Mouse (Mus musculus): ENCODE data around the gene Xpnpep2. TPM values are rescaled to one million over a fixed set of nuclear protein-coding genes. Genes with fewer than 3 reads are reported as not detected.

Gene Xpnpep2
- polyA plus RNA-seq, 1 experiment from 2014 or later = 0.58 TPM

GRCm38 (mm10) chrX:48129167-48129566, 20.6 kb downstream of the Xpnpep2 start:
- ATAC-seq (ENCODE audit: low FRiP score, low read depth) = no peak
- Histone ChIP-seq H3K27ac (replicated peaks) (no peak overlapping the region), H3K9ac (no peak overlapping the region), H3K36me3 (no peaks in the 10 kb centered on the region), H3K27me3 (no peaks in the 10 kb centered on the region), H3K4me2 (no peak overlapping the region), H3K4me3 (no peak overlapping the region), H3K4me1 (replicated peaks) (no peaks in the 10 kb centered on the region), H3K9me3 (no peaks in the 10 kb centered on the region)
- WGBS = 78% methylated on average over 1 of the region's 1 CpGs

- WGBS = 87% methylated on average over 4 of the region's 4 CpGs
- no peaks in the 10 kb centered on the region for H3K9me3 ChIP-seq
- no peaks in the 10 kb centered on the region for H3K27me3 ChIP-seq
- H3K4me3 ChIP-seq = no peak overlapping the region
- no peak overlapping the region for H3K4me2 ChIP-seq
- no peak for ATAC-seq (ENCODE audit: low FRiP score, low read depth)
- 0 out of 2 replicates have a peak, but pooled peaks cover 9% of the 10 kb centered on the region for H3K4me1 ChIP-seq (replicated peaks)
- H3K36me3 ChIP-seq = no peaks in the 10 kb centered on the region
- no peak overlapping the region for H3K9ac ChIP-seq
- no peak overlapping the region for H3K27ac ChIP-seq (replicated peaks)
Measured at GRCm38 (mm10) chrX:48136935-48137334, 28.4 kb downstream of the Xpnpep2 start.

DNA sequence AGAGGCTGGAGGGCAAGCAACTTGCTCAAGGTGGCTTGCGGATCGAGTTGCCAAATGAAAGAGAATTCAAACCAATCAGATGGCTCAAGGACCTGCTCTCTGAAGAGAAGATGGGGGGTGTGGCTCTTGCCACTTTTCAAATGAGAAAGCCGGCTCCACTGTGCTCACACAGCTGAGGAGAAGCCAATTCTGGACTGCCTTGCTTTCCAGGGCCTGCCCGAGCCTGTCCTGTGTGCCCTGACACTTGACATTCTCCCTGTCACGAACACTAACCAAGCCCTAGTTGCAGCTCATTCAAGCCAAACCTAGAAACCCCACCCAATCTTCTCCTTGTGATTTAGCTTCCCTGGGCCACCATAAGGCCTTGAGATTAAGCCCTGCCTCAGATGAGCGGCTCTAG, 29.5 kb downstream of the Xpnpep2 start:
- Histone ChIP-seq H3K36me3 (no peaks in the 10 kb centered on the region), H3K9me3 (no peaks in the 10 kb centered on the region), H3K4me1 (replicated peaks) (0 out of 2 replicates have a peak, but pooled peaks cover 9% of the 10 kb centered on the region), H3K27me3 (no peaks in the 10 kb centered on the region), H3K4me3 (no peak overlapping the region), H3K27ac (replicated peaks) (no peak overlapping the region), H3K4me2 (no peak overlapping the region), H3K9ac (no peak overlapping the region)
- 72% methylated on average over 6 of the region's 6 CpGs for WGBS
- no peak for ATAC-seq (ENCODE audit: low FRiP score, low read depth)

DNA sequence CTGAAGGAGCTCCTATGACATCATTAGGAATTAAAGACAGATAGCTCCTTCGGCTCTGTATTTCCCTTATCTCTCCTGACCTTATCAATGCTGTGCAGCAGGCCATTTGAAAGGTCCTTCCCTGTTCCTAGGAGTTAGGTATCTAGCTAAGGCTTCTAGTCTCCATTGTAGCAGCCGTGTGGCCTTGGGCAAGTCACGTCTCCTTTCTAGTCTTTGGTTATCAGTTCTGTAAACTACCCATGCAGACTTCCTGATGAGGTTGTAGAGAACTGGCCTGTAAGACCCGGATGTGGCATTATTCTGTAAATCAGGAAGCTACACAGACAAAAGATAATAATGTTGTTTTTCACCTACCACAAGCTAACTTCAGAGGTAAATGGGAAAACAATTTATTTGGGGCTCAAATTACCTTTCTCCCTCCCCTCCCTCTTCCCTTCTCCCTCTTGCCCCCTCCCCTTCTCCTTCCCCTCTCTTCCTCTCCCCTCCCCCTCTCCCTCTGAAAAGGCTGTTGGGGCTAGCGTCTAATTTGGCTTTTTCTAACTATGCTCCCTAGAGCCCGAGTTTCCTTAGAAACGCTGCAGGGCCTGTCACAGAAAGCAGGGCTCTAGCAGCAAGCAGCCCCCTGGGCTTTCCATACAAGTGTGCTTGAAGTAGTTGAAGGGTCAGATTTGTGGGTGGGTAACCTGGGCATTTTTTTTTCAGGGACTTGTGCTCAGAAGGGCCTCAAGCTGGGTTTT, 30.2 kb downstream of the Xpnpep2 start:
- Histone ChIP-seq H3K9me3 (no peaks in the 10 kb centered on the region), H3K9ac (no peak overlapping the region), H3K4me2 (no peak overlapping the region), H3K4me1 (replicated peaks) (0 out of 2 replicates have a peak, but pooled peaks cover 9% of the 10 kb centered on the region), H3K4me3 (no peak overlapping the region), H3K27me3 (no peaks in the 10 kb centered on the region), H3K27ac (replicated peaks) (no peak overlapping the region), H3K36me3 (no peaks in the 10 kb centered on the region)
- 53% methylated on average over 7 of the region's 7 CpGs for WGBS
- ATAC-seq (ENCODE audit: low FRiP score, low read depth) = no peak

DNA sequence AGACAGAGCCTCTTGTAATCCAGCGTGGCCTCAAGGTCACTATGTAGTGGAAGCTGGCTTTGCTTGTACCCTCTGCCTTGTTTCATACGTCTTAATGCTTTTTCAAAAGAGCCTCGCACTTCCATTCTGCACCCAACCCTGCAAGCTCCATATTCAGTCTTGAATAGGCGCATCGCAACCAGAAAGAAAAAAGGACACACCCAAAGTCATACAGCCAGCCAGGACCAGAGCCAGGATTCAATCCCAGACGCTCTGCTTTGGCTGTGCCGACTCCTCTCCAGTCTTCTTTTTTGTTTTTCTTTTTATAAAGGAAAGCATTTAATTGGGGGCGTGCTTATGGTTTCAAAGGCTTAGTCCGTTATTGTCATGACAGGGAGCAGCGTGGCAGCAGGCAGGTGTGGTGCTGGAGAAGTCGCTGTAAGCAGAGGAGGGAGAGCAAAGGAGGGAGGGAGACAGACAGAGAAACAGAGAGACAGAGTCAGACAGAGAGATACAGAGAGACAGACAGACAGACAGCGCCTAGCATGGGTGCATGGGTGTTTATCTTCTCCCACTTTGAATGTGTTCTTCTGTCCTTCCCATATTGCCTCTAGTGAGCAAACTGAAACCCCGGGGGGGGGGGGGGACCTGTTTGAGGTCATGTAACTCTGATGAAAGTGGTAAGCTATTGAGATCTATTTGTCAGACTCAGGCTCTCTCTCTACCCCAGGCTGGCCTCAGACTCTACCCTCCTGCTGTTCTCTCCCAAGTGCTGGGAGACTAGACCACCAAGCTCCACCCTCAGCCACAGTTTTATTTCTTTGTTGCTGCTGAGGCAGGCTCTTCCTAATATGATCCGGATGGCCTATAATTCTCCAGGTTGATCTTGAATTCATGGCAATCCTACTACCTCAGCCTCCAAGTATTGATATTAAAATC, 31.1 kb downstream of the Xpnpep2 start:
- no peak for ATAC-seq (ENCODE audit: low FRiP score, low read depth)
- WGBS = 35% methylated on average over 14 of the region's 14 CpGs
- Histone ChIP-seq H3K27me3 (no peaks in the 10 kb centered on the region), H3K27ac (replicated peaks) (no peak overlapping the region), H3K36me3 (no peaks in the 10 kb centered on the region), H3K4me2 (no peak overlapping the region), H3K4me1 (replicated peaks) (0 out of 2 replicates have a peak, but pooled peaks cover 9% of the 10 kb centered on the region), H3K9ac (no peak overlapping the region), H3K4me3 (no peak overlapping the region), H3K9me3 (no peaks in the 10 kb centered on the region)

DNA sequence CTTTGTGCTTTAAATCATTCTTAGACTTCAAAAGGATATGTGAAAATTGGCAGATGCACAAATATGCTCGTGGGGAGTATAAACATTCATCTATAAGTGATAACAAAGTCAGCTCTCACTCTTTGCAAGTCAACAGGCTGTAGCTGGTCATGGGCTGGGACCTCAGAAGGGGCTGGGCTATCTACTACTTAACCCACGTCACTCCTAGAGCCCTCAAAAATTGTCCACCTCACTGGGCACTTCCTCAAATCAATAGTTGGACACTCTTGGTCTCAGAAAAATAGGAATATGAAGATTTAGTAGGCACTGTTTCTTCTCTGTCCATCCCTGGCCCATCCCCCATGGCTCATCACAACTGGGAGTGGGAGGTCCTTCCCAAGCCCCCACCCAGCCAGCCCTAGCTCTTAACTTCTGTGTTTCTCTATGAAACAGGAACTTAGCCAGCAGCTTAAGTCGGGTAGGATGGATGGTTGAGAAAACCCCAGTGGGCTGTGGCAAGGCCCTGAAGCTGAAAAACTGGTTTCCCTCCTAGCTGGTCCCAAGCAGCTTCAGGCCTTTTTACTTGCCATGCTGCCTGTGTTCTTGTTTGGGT, 31.9 kb downstream of the Xpnpep2 start:
- H3K27me3 ChIP-seq = no peaks in the 10 kb centered on the region
- ATAC-seq (ENCODE audit: low FRiP score, low read depth) = no peak
- no peak overlapping the region for H3K9ac ChIP-seq
- H3K4me3 ChIP-seq = no peak overlapping the region
- no peak overlapping the region for H3K27ac ChIP-seq (replicated peaks)
- no peaks in the 10 kb centered on the region for H3K9me3 ChIP-seq
- H3K4me1 ChIP-seq (replicated peaks) = 0 out of 2 replicates have a peak, but pooled peaks cover 9% of the 10 kb centered on the region
- H3K36me3 ChIP-seq = no peaks in the 10 kb centered on the region
- H3K4me2 ChIP-seq = no peak overlapping the region
- 69% methylated on average over 3 of the region's 3 CpGs for WGBS

DNA sequence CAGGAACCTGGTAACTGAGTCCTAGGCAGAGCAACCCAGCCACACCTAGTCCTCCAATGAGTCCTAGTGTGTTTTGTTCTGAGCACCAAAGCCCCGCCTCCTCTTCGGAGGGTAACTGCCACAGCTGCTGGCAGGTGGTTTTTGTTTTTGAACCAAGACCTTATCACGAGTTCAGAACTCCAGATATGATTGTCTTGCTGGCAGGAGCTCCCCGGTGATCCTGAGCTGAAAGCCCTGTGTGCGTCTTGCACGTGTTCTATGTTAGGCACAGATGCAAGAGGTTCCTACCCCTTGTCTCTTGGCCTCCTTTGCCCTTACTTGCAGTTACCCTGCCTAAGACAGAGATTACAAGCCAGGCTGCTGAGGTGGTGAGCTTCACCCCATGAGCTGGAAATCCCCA, 33.0 kb downstream of the Xpnpep2 start:
- Histone ChIP-seq H3K4me3 (no peak overlapping the region), H3K36me3 (no peaks in the 10 kb centered on the region), H3K4me1 (replicated peaks) (0 out of 2 replicates have a peak, but pooled peaks cover 9% of the 10 kb centered on the region), H3K9ac (no peak overlapping the region), H3K27ac (replicated peaks) (no peak overlapping the region), H3K4me2 (no peak overlapping the region), H3K27me3 (no peaks in the 10 kb centered on the region), H3K9me3 (no peaks in the 10 kb centered on the region)
- no peak for ATAC-seq (ENCODE audit: low FRiP score, low read depth)
- WGBS = 74% methylated on average over 6 of the region's 6 CpGs

GRCm38 (mm10) chrX:48143415-48144335, 35.1 kb downstream of the Xpnpep2 start:
- H3K27ac ChIP-seq (replicated peaks) = no peak overlapping the region
- no peak for ATAC-seq (ENCODE audit: low FRiP score, low read depth)
- H3K4me2 ChIP-seq = 0 out of 2 replicates have a peak overlapping the region, but pooled peaks have one; percentile 19
- no peak overlapping the region for H3K4me3 ChIP-seq
- 67% methylated on average over 25 of the region's 26 CpGs for WGBS
- H3K9ac ChIP-seq = no peak overlapping the region
- H3K9me3 ChIP-seq = no peaks in the 10 kb centered on the region
- H3K36me3 ChIP-seq = no peaks in the 10 kb centered on the region
- H3K27me3 ChIP-seq = no peaks in the 10 kb centered on the region
- 0 out of 2 replicates have a peak, but pooled peaks cover 9% of the 10 kb centered on the region for H3K4me1 ChIP-seq (replicated peaks)

DNA sequence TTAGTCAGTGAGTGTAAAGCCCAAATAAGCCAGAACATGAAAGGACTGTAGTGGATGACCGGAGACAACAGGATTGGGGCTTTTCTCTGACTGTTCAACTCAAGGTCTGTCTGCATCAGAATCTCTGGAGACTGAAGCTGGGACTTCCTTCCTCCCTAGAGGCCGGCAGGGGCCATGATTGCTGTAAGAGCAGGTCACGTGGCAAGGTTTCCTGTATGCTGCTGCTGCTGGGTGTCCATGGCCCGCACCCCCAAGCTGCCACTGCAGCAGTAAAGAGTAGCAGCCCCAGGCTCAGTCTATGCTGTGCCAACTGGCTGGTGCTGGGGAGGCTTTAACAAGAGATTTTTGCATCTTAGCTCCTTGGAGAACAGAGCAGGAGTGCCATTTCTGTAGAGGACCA, 37.7 kb downstream of the Xpnpep2 start, which contains the start of gene Sash3:
TSS of gene Sash3 (plus strand) at position 175 of the 400 bp plus-strand sequence.
- no peaks in the 10 kb centered on the region for H3K4me1 ChIP-seq (replicated peaks)
- H3K36me3 ChIP-seq = no peaks in the 10 kb centered on the region
- H3K9ac ChIP-seq = no peak within 1 kb of the TSS
- no peak within 1 kb of the TSS for H3K4me2 ChIP-seq
- H3K9me3 ChIP-seq = no peaks in the 10 kb centered on the region
- no peak within 1 kb of the TSS for H3K4me3 ChIP-seq
- no peak within 1 kb of the TSS for H3K27ac ChIP-seq (replicated peaks)
- no peaks in the 10 kb centered on the region for H3K27me3 ChIP-seq
- 95% methylated on average over 4 of the region's 4 CpGs for WGBS
- ATAC-seq (ENCODE audit: low FRiP score, low read depth) = no peak

- H3K36me3 ChIP-seq = no peaks in the 10 kb centered on the region
- H3K27ac ChIP-seq (replicated peaks) = no peak overlapping the region
- ATAC-seq (ENCODE audit: low FRiP score, low read depth) = no peak
- H3K9me3 ChIP-seq = no peaks in the 10 kb centered on the region
- no peak overlapping the region for H3K4me2 ChIP-seq
- 83% methylated on average over 2 of the region's 2 CpGs for WGBS
- no peak overlapping the region for H3K4me3 ChIP-seq
- H3K9ac ChIP-seq = no peak overlapping the region
- no peaks in the 10 kb centered on the region for H3K4me1 ChIP-seq (replicated peaks)
- no peaks in the 10 kb centered on the region for H3K27me3 ChIP-seq
Measured at GRCm38 (mm10) chrX:48147226-48147625, 38.7 kb downstream of the Xpnpep2 start.

- H3K27ac ChIP-seq (replicated peaks) = no peak overlapping the region
- no peaks in the 10 kb centered on the region for H3K27me3 ChIP-seq
- no peak for ATAC-seq (ENCODE audit: low FRiP score, low read depth)
- H3K9me3 ChIP-seq = no peaks in the 10 kb centered on the region
- H3K9ac ChIP-seq = no peak overlapping the region
- no peak overlapping the region for H3K4me2 ChIP-seq
- no peak overlapping the region for H3K4me3 ChIP-seq
- H3K4me1 ChIP-seq (replicated peaks) = no peaks in the 10 kb centered on the region
- WGBS = 96% methylated on average over 7 of the region's 7 CpGs
- H3K36me3 ChIP-seq = no peaks in the 10 kb centered on the region
Measured at GRCm38 (mm10) chrX:48147741-48148186, 39.2 kb downstream of the Xpnpep2 start.
